ENCODE assay signal across 9 mouse cellular contexts in the genomic region with DNA sequence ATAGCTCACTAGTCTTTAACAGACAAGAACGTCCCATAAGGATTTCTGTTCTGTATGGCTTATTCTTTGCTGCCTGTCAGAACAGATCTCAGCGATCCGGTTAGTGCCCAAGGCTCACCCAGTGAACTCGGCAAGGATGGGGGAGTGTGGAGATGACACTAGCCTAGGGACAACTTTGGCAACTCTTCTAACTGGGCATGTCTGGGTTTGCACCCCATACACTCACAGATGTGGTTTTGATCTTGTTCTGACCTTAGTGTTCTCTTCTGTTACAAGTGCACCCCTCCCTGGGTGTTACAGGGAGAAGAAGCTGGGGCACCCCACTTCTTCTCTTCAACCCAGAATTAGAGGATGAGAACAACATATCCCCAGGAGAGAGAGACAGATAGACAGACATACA. TPM values are rescaled to one million over a fixed set of nuclear protein-coding genes. Genes with fewer than 3 reads are reported as not detected.
DNase-seq lines count a peak whose midpoint lies in the region; ATAC-seq and TF ChIP-seq lines count a peak whose summit lies in the region.
"Had no signal": no experiment of that assay in that cellular context is flagged by ENCODE, and none has a peak within 500 bp of the region (broad histone marks: within the 10 kb centered on the region; RNA-seq: fewer than 3 reads in every experiment).

No protein-coding gene starts in this region.

- H3K27ac ChIP-seq in embryonic facial prominence, embryonic 15.5 days (replicated peaks), result no peak overlapping the region
- no peak overlapping the region for H3K27ac ChIP-seq in intestine, postnatal 0 days (ENCODE audit: low read depth, low read length)
- no peak overlapping the region for H3K27ac ChIP-seq in neural tube, embryonic 15.5 days (replicated peaks)

- H3K4me1 ChIP-seq in embryonic facial prominence, embryonic 15.5 days, result peaks cover 11% of the 10 kb centered on the region
- 0 out of 2 replicates have a peak, but pooled peaks cover 3% of the 10 kb centered on the region for H3K4me1 ChIP-seq in intestine, postnatal 0 days (replicated peaks; ENCODE audit: control insufficient read depth, insufficient read depth, low read length)
- peaks cover 32% of the 10 kb centered on the region for H3K4me1 ChIP-seq in neural tube, embryonic 15.5 days

- TF ChIP-seq CTCF in intestine, postnatal 0 days (IDR thresholded peaks at IDR 0.05; ENCODE audit: low read depth), result no peak

- peak overlapping the region; percentile 98 for H3K4me2 ChIP-seq in embryonic facial prominence, embryonic 15.5 days (replicated peaks)
- peak overlapping the region; percentile 86 for H3K4me2 ChIP-seq in intestine, postnatal 0 days (replicated peaks; ENCODE audit: low read depth)
- H3K4me2 ChIP-seq in neural tube, embryonic 15.5 days, result peak overlapping the region; percentile 69

- no peaks in the 10 kb centered on the region for H3K9me3 ChIP-seq in embryonic facial prominence, embryonic 15.5 days (replicated peaks)
- H3K9me3 ChIP-seq in intestine, postnatal 0 days (ENCODE audit: control insufficient read depth), result no peaks in the 10 kb centered on the region
- H3K9me3 ChIP-seq in neural tube, embryonic 15.5 days (replicated peaks), result no peaks in the 10 kb centered on the region

- ATAC-seq in embryonic facial prominence, embryonic 15.5 days (ENCODE audit: insufficient number of reproducible peaks, low FRiP score, low TSS enrichment, low read depth), result no peak
- ATAC-seq in intestine, postnatal 0 days, result no peak
- ATAC-seq in neural tube, embryonic 15.5 days (ENCODE audit: low FRiP score), result no peak

- H3K4me3 ChIP-seq in embryonic facial prominence, embryonic 15.5 days (replicated peaks), result peak overlapping the region; percentile 56
- H3K4me3 ChIP-seq in intestine, postnatal 0 days (ENCODE audit: low read depth, low read length), result peak overlapping the region; percentile 57
- peak overlapping the region; percentile 83 for H3K4me3 ChIP-seq in neural tube, embryonic 15.5 days (replicated peaks)
- H3K4me3 ChIP-seq: erythroblast, embryonic 14.5 days had no signal

- H3K27me3 ChIP-seq in embryonic facial prominence, embryonic 15.5 days, result peaks cover 42% of the 10 kb centered on the region
- peaks cover 43% of the 10 kb centered on the region for H3K27me3 ChIP-seq in intestine, postnatal 0 days (replicated peaks; ENCODE audit: control insufficient read depth, insufficient read depth, low read length)
- 0 out of 2 replicates have a peak, but pooled peaks cover 2% of the 10 kb centered on the region for H3K27me3 ChIP-seq in neural tube, embryonic 15.5 days (replicated peaks)

- no peak overlapping the region for H3K9ac ChIP-seq in embryonic facial prominence, embryonic 15.5 days
- no peak overlapping the region for H3K9ac ChIP-seq in intestine, postnatal 0 days (ENCODE audit: low read depth, low read length)
- peak overlapping the region; percentile 90 for H3K9ac ChIP-seq in neural tube, embryonic 15.5 days (replicated peaks)

- H3K36me3 ChIP-seq in embryonic facial prominence, embryonic 15.5 days, result no peaks in the 10 kb centered on the region
- H3K36me3 ChIP-seq in intestine, postnatal 0 days (ENCODE audit: control insufficient read depth, insufficient read depth), result no peaks in the 10 kb centered on the region
- no peaks in the 10 kb centered on the region for H3K36me3 ChIP-seq in neural tube, embryonic 15.5 days

- intact Hi-C loops in left cerebral cortex, postnatal 25 days (cut with DNase I), result loop anchor here (2.0 to 5.0 kb wide), 3 partner anchors 56 to 202 kb away; no protein-coding TSS in a partner anchor

- WGBS in embryonic facial prominence, embryonic 15.5 days, result 31% methylated on average over 4 of the region's 4 CpGs
- 39% methylated on average over 4 of the region's 4 CpGs for WGBS in intestine, postnatal 0 days
- 31% methylated on average over 4 of the region's 4 CpGs for WGBS in neural tube, embryonic 15.5 days

- DNase-seq in left cerebral cortex, postnatal 25 days (ENCODE audit: low spot score in 2 of 2), result peak; percentile 21 to 26
- no peak for DNase-seq in left cerebral cortex, adult 8-10 months (ENCODE audit: low spot score in 2 of 2)
- no peak for DNase-seq in gastrocnemius, postnatal 4 days (ENCODE audit: low spot score in 2 of 2)
- DNase-seq in left cerebral cortex, adult 18-20 months (ENCODE audit: low spot score in 2 of 2), result no peak
- no peak for DNase-seq in lung, postnatal 14 days

RNA-seq across cellular contexts. Expression of a gene that starts 1.0 kb away (rescaled TPM):
- total RNA-seq in left cerebral cortex, postnatal 25 days (2021), result 10 to 100 TPM; 68.5 to 82.6 TPM
- 100 to 1,000 TPM in 2 of 4 experiments, 10 to 100 TPM in 2; 88.8 to 107 (median 95.6) TPM for total RNA-seq in left cerebral cortex, adult 8-10 months (2022)
- polyA plus RNA-seq in embryonic facial prominence, embryonic 15.5 days (2015; fragmentation: Nextera tagmentation; extraction: Ambion mirVana), result 0.83 and 1.2 TPM in 2 replicates
- 0.34 and 0.42 TPM in 2 replicates for polyA plus RNA-seq in intestine, postnatal 0 days (2015; fragmentation: Nextera tagmentation; extraction: Ambion mirVana)
- polyA plus RNA-seq in neural tube, embryonic 15.5 days (2015; fragmentation: Nextera tagmentation; extraction: Ambion mirVana), result 6.5 and 7.1 TPM in 2 replicates
- 1 to 10 TPM; 1.1 to 1.9 TPM for total RNA-seq in gastrocnemius, postnatal 4 days (2021)
- 10 to 100 TPM; 84.9 to 85.1 TPM for total RNA-seq in left cerebral cortex, adult 18-20 months (2021)
- polyA plus RNA-seq: erythroblast, embryonic 14.5 days had no signal

Comparison
In these comparisons a context has a peak if more than half of its experiments do, and no peak if none do; other contexts are left out.
1. DNase-seq: peak in left cerebral cortex, postnatal 25 days (2 of 2); none in left cerebral cortex, adult 8-10 months (0 of 2), gastrocnemius, postnatal 4 days (0 of 2), left cerebral cortex, adult 18-20 months (0 of 2) and lung, postnatal 14 days (single experiment).
2. RNA of a gene that starts 1.0 kb away (total RNA-seq): 88.8 to 107 TPM in left cerebral cortex, adult 8-10 months, 84.9 to 85.1 TPM in left cerebral cortex, adult 18-20 months and 68.5 to 82.6 TPM in left cerebral cortex, postnatal 25 days; 1.1 to 1.9 TPM in gastrocnemius, postnatal 4 days; every median in the first group is over 10 times any median in the second.
3. Peak in every context shown above with its lines, with median percentiles within 50 percentile points of each other: H3K4me2 ChIP-seq and H3K4me3 ChIP-seq.